Mouse (Mus musculus): ENCODE measurements around the gene Gm49387.
"Not testable (repeated sequence)": the region's sequence is repeated elsewhere in the genome, so short reads cannot be mapped to it uniquely, and the experiment has no call there.

Gene Gm49387

GRCm38 (mm10) chr14:31641506-31642155 is 953 bp upstream of the Gm49387 start:
- no peak for DNase-seq (ENCODE audit: extremely low spot score, low read depth, low spot score)

DNA sequence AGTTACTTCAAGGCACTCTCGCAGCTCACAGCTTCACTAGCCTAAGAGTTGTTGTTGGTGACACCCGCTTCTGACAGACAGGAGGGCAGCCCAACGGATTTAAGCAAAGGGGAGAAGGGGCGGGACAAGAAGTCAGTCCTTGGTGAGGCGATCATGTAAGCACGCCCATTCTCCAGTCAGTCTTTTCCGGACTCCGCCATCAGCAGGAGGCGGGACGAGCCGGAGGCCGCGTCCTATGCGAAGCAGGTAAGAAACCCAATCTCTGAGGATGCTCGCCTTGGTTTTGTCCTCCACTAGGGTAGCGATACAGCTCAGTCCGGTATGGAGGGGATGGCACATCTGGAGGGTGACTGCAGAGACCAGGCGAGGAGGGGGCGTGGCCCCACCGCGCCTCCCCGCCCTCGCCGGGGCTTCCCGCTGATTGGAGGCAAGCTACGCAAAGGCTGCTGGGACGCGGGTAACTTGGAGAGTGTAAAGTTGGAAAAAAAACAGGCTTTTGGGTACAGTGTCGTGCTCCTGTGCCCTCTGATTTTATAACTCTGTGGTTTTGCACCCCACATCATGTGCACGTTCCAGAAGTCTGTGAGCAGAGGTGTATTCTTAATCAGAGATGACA is 320 bp upstream of the Gm49387 start, which contains the start of the genes Btd and Hacl1:
Btd (plus strand) TSS at position 139 of the 616 bp plus-strand sequence.
Hacl1 (minus strand) TSS at position 397 of the 616 bp plus-strand sequence.
- DNase-seq (ENCODE audit: extremely low spot score, low read depth, low spot score): peak; percentile 73

DNA sequence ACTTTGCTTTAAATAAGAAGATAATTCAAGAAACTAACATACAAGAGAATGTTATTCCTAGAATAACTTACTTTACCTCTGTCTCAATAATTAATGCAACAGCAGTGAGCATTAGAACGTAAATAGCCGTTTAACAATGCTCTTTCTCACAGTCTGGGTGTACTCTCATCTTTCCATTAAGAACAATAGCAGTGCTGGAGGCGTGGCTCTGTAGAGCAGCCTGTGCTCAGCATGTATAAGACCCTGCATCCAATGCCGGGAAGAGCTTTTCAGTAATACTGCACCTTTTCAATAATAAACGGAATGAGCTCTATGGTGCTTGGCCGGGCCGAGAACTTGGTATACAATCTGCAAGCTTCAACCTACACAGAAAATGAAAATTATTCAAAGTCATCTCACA is 10.0 kb downstream of the Gm49387 start:
- no peak for DNase-seq (ENCODE audit: extremely low spot score, low read depth, low spot score)

- no peak for DNase-seq (ENCODE audit: extremely low spot score, low read depth, low spot score)
Observed at GRCm38 (mm10) chr14:31622748-31623147, 17.9 kb downstream of the Gm49387 start.

- no peak for DNase-seq (ENCODE audit: extremely low spot score, low read depth, low spot score)
Observed at GRCm38 (mm10) chr14:31620591-31621223, 20.0 kb downstream of the Gm49387 start.

DNA sequence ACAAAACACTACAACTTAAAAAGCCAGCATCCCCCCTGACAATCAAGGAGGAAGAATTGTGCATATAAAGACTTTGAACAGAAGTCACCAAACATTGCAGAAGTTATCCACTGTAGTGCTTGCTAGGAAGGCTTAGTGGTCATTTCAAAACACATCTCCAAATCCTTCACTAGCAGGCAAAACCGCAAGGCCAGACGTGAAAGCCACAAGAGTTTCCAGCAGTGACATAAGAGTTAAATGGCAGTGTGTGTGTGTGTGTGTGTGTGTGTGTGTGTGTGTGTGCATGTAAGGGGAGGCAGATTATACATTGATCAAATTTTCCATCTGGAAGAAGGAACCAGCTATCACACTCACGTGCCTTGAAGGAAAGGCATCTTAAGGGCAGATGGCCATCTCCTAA is 22.7 kb downstream of the Gm49387 start:
- DNase-seq (ENCODE audit: extremely low spot score, low read depth, low spot score): no peak

- no peak for DNase-seq (ENCODE audit: extremely low spot score, low read depth, low spot score)
Observed at GRCm38 (mm10) chr14:31617204-31617603, 23.5 kb downstream of the Gm49387 start.

DNA sequence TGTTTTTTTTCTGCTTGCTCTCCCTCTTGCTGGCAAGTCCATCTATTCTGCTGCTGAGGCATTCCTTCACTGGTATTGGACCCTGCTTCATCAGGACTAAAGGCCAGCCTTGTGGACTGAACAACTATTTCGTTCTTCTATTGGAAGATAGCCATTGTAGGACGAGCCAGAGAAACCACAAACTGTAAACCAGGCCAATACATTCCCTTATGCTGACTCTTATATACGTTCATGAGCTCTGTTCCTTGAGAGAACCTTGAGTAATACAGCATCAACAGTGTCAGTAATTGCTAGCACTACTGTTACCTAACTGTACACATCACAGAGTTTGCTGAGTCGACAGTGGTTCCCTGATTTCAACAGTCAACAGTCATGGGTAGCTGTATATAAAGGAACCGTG is 27.0 kb downstream of the Gm49387 start:
- no peak for DNase-seq (ENCODE audit: extremely low spot score, low read depth, low spot score)

DNA sequence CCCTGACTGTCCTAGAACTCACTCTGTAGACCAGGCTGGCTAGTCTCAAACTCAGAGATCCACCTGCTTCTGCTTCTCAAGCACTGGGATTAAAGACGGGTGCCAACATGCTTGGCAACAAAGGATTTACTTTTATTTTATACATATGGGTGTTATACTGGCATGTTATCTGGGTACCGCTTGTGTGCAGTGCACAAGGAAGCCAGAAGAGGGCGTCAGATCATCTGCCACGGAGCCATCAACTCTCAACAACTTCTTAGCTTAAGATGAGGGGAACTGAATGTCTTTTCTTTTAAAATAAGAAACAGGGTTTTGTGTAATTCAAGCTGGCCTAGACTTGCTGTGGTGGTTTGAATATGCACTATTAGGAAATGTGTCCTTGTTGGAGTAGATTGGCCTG is 28.7 kb downstream of the Gm49387 start:
- DNase-seq (ENCODE audit: extremely low spot score, low read depth, low spot score): no peak

GRCm38 (mm10) chr14:31605514-31605913 is 35.2 kb downstream of the Gm49387 start:
- DNase-seq (ENCODE audit: extremely low spot score, low read depth, low spot score): no peak

DNA sequence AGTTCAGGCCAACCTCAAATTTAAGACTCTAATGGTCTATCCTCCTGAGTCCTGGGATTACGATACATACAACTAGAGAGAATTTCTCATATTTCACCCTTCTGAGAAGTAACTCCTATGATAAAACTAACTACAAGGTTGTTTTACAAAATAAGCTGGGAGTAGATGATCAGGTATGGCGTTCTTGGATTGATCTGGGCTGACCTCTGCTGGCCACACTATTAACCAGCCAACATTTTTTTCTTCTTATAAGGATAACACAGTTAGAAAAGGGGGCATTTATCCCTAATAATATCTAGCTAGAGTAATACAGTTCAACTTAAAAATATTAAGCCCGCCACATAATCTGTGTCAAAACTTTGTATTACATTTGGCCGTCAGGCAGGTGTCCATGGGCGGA is 35.8 kb downstream of the Gm49387 start:
- DNase-seq (ENCODE audit: extremely low spot score, low read depth, low spot score): no peak

DNA sequence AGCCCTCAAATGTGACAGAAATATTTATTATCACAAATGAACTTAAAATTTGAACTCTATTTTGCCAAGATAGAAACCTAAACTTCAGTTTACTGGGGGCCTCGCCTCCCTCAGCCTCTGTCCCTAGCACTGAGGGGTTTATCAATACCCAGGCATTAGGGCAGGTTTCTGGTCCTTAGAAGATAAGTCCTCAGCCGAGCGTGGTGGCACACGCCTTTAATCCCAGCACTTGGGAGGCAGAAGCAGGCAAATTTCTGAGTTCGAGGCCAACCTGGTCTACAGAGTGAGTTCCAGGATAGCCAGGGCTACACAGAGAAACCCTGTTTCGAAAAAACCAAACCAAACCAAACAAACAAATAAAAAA is 38.1 kb downstream of the Gm49387 start:
- not testable (repeated sequence) for DNase-seq (ENCODE audit: extremely low spot score, low read depth, low spot score)

GRCm38 (mm10) chr14:31601908-31602615 is 38.6 kb downstream of the Gm49387 start:
- DNase-seq (ENCODE audit: extremely low spot score, low read depth, low spot score): no peak

GRCm38 (mm10) chr14:31597446-31597845 is 43.2 kb downstream of the Gm49387 start:
- DNase-seq (ENCODE audit: extremely low spot score, low read depth, low spot score): no peak

- DNase-seq (ENCODE audit: extremely low spot score, low read depth, low spot score): no peak
Observed at GRCm38 (mm10) chr14:31596408-31596807, 44.3 kb downstream of the Gm49387 start.

GRCm38 (mm10) chr14:31594693-31595092 is 46.0 kb downstream of the Gm49387 start:
- DNase-seq (ENCODE audit: extremely low spot score, low read depth, low spot score): no peak

DNA sequence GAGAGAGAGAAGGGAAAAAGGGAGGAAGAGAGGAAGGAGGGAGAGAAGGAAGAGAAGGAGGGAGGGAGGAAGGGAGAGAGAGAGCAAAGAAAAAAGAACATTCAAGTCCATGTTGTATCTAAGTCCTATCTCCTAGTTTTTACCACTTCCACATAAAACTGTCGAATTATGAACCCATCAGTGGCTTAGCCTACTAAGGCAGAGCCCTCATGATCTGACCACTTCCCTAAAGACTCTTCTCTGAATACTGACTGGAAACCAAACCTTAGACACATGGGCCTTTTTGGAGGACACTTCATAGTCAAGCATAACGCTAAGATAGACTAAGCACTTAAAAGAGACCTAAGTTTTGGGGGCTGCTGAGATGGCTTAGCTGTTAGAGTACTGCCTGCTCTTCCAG is 47.6 kb downstream of the Gm49387 start:
- DNase-seq (ENCODE audit: extremely low spot score, low read depth, low spot score): no peak

DNA sequence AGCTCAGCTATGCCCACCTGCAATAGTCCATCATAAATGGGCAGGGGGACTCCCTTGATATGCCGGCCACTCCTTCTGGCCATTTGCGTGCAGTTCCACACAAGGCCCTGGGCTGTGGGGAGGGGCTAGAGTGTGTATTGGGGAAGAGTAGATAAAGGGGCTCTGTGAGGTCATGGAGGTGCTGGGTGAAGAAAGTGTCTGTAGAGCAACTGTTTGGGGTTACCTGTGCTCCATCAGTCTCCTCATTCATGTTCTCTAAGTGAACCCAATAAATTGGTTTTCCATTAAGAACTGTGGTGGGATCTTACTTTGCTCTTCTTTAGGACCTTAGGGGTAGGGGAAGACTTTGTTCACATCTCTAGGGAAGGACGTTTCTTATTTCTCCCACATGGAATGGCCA is 49.4 kb downstream of the Gm49387 start, which contains the start of gene Colq:
Colq (minus strand) TSS at position 101 of the 400 bp plus-strand sequence.
- DNase-seq (ENCODE audit: extremely low spot score, low read depth, low spot score): no peak

GRCm38 (mm10) chr14:31586451-31586850 is 54.2 kb downstream of the Gm49387 start:
- no peak for DNase-seq (ENCODE audit: extremely low spot score, low read depth, low spot score)

DNA sequence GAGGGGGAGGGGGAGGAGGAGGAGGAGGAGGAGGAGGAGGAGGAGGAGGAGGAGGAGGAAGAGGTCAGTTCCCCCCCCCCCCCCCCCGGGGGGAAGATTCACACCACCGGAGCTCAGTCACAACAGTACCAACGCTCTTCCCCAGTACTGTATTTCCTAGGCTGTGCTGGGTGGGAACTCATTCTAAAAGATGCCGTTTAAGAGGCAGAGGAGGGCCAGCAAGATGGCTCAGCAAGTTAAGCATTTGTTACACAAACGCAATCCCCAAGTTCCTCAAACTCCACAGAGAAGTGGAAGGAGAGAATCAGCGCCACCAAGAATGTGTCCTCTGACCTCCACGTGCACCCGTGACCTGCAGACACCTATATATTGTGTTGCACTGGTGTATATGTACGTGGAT is 57.6 kb downstream of the Gm49387 start:
- no peak for DNase-seq (ENCODE audit: extremely low spot score, low read depth, low spot score)

GRCm38 (mm10) chr14:31577966-31578735 is 62.5 kb downstream of the Gm49387 start:
- DNase-seq (ENCODE audit: extremely low spot score, low read depth, low spot score): no peak

Measured in hindlimb bud, embryonic 11.5 days (tissue).